ENCODE assay signal across 19 mouse cellular contexts in the genomic region with DNA sequence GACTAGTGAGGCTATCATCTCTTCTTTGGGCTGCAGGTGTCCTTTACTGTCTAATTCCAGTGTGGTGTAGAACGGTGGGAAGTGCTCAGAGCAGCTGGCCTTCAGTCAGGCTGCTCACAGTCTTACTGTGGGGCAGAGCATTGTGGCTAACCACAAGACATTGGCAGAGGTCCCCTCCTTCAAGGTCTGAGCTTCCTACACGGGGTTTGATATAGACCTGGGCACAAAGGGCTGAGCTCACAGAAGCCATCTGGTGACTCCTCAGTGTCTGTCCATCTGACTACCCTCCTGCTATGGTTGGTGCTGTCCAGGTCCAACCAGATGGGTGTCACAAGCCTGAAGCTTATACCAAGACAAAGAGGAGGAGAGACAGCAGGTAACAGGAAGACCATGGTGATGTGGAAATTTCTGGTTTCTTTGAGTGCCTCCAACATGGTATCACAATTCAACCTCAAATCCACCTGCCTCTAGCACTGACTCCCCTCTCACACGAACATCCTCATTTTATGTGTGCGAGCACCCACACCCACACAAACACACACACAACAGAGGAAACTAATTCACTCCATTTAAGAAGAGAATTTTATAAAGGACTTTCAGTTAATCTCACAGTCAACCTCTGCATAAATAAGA.
DNase-seq lines count a peak whose midpoint lies in the region; ATAC-seq lines count a peak whose summit lies in the region.
"Had no signal": no experiment of that assay in that cellular context is flagged by ENCODE, and none has a peak within 500 bp of the region (broad histone marks: within the 10 kb centered on the region; RNA-seq: fewer than 3 reads in every experiment).

No protein-coding gene starts in this region.

- H3K27me3 ChIP-seq in liver, embryonic 12.5 days (replicated peaks), result no peaks in the 10 kb centered on the region

- no peak for ATAC-seq in cerebellum, adult (ENCODE audit: insufficient number of reproducible peaks, low FRiP score, low TSS enrichment)
- ATAC-seq in megakaryocyte, adult 5-6 weeks (ENCODE audit: poor library complexity, severe bottlenecking), result peak; percentile 57
- ATAC-seq in liver, embryonic 12.5 days, result no peak
- ATAC-seq: forebrain, postnatal 0 days; intestine, postnatal 0 days; liver, postnatal 0 days; midbrain, embryonic 13.5 days had no signal

- intact Hi-C loops in gastrocnemius, postnatal 36 days (cut with DNase I), result no loop called here
- intact Hi-C loops in heart, postnatal 10 days (cut with DNase I), result no loop called here

- peak; percentile 46 for DNase-seq in cerebellum, adult 11-12 months
- peak; percentile 16 for DNase-seq in cerebellum, adult 8-10 months
- peak; percentile 60 for DNase-seq in thymus, postnatal 25 days
- DNase-seq in gastrocnemius, postnatal 36 days, result no peak
- no peak for DNase-seq in heart, postnatal 10 days
- DNase-seq: forebrain, postnatal 0 days; gastrocnemius, postnatal 14 days; kidney, postnatal 10 days; layer of hippocampus, adult 9-11 months; liver, postnatal 0 days; retina, postnatal 1 day had no signal

- H3K4me1 ChIP-seq in liver, embryonic 12.5 days, result no peaks in the 10 kb centered on the region

- no peaks in the 10 kb centered on the region for H3K9me3 ChIP-seq in liver, embryonic 12.5 days (replicated peaks)
- H3K9me3 ChIP-seq: heart, embryonic 13.5 days; midbrain, embryonic 13.5 days had no signal

- no peak overlapping the region for H3K4me3 ChIP-seq in liver, embryonic 12.5 days
- H3K4me3 ChIP-seq: heart, embryonic 13.5 days; hindbrain, embryonic 10.5 days; midbrain, embryonic 13.5 days; neural tube, embryonic 12.5 days had no signal

- H3K9ac ChIP-seq in liver, embryonic 12.5 days, result no peak overlapping the region
- H3K9ac ChIP-seq: forebrain, postnatal 0 days; heart, embryonic 13.5 days; liver, postnatal 0 days; midbrain, embryonic 13.5 days; neural tube, embryonic 12.5 days had no signal

- WGBS in liver, embryonic 12.5 days (ENCODE audit: insufficient replicate concordance), result 47% methylated on average over 4 of the region's 4 CpGs

- no peak overlapping the region for H3K4me2 ChIP-seq in liver, embryonic 12.5 days
- H3K4me2 ChIP-seq: heart, embryonic 13.5 days; midbrain, embryonic 13.5 days; neural tube, embryonic 12.5 days had no signal

- no peaks in the 10 kb centered on the region for H3K36me3 ChIP-seq in liver, embryonic 12.5 days
- H3K36me3 ChIP-seq: heart, embryonic 13.5 days; hindbrain, embryonic 10.5 days; midbrain, embryonic 13.5 days; neural tube, embryonic 12.5 days had no signal

- H3K27ac ChIP-seq in liver, embryonic 12.5 days, result no peak overlapping the region
- H3K27ac ChIP-seq: heart, embryonic 13.5 days; hindbrain, embryonic 10.5 days; midbrain, embryonic 13.5 days; neural tube, embryonic 12.5 days had no signal

Comparison
In these comparisons a context has a peak if more than half of its experiments do, and no peak if none do; other contexts are left out.
1. DNase-seq: peak in cerebellum, adult 11-12 months (single experiment), cerebellum, adult 8-10 months (single experiment) and thymus, postnatal 25 days (single experiment); none in gastrocnemius, postnatal 36 days (0 of 2) and heart, postnatal 10 days (0 of 2).